Mouse (Mus musculus): ENCODE data around the gene P2rx5. TPM values are rescaled to one million over a fixed set of nuclear protein-coding genes. Genes with fewer than 3 reads are reported as not detected.

P2rx5 gene
- total RNA-seq, 1 experiment from 2014 or later = 14.2 TPM

Other genes with a start within 250 kb of the P2rx5 start
- 10.8 and 25.5 TPM in 2 replicates for gene Atp2a3, start 199.3 kb upstream of the P2rx5 start, total RNA-seq (2021)
- gene P2rx1, start 161.3 kb upstream of the P2rx5 start, total RNA-seq (2021) = 0.98 and 1.2 TPM in 2 replicates
- 1.3 and 1.5 TPM in 2 replicates for gene Camkk1, start 141.4 kb upstream of the P2rx5 start, total RNA-seq (2021)
- gene Ncbp3, start 112.6 kb upstream of the P2rx5 start, total RNA-seq (2021) = 9.2 and 10.9 TPM in 2 replicates
- gene Itgae, start 69.8 kb upstream of the P2rx5 start, total RNA-seq (2021) = 0.30 and 1.7 TPM in 2 replicates
- gene Haspin, start 22.1 kb upstream of the P2rx5 start, total RNA-seq (2021) = 2.6 and 3.2 TPM in 2 replicates
- 104 and 115 TPM in 2 replicates for gene Emc6, start 16.6 kb downstream of the P2rx5 start, total RNA-seq (2021)
- 69.6 and 69.7 TPM in 2 replicates for gene Tax1bp3, start 16.7 kb downstream of the P2rx5 start, total RNA-seq (2021)
- 12.9 and 16.6 TPM in 2 replicates for gene Ctns, start 38.6 kb downstream of the P2rx5 start, total RNA-seq (2021)
- gene Shpk, start 39.0 kb downstream of the P2rx5 start, total RNA-seq (2021) = 10.3 and 11.8 TPM in 2 replicates
- gene Trpv1, start 73.9 kb downstream of the P2rx5 start, total RNA-seq (2021) = 0.15 TPM in 1 of 2 replicates, not detected in the other
- 0.15 TPM in 2 replicates for gene Trpv3, start 107.0 kb downstream of the P2rx5 start, total RNA-seq (2021)
- 27.6 and 38.0 TPM in 2 replicates for gene Aspa, start 169.2 kb downstream of the P2rx5 start, total RNA-seq (2021)
- not detected in 2 replicates for gene Gm49340, start 169.3 kb downstream of the P2rx5 start, total RNA-seq (2021)
- 2.0 and 3.0 TPM in 2 replicates for gene Spata22, start 169.3 kb downstream of the P2rx5 start, total RNA-seq (2021)
- not detected in 2 replicates for gene Olfr20, start 190.4 kb downstream of the P2rx5 start, total RNA-seq (2021)
- not detected in 2 replicates for gene Olfr376, start 210.8 kb downstream of the P2rx5 start, total RNA-seq (2021)
- gene Olfr1, start 239.2 kb downstream of the P2rx5 start, total RNA-seq (2021) = not detected in 2 replicates